Mouse (Mus musculus): Measurements from ENCODE around the gene Wdr5b.

DNA sequence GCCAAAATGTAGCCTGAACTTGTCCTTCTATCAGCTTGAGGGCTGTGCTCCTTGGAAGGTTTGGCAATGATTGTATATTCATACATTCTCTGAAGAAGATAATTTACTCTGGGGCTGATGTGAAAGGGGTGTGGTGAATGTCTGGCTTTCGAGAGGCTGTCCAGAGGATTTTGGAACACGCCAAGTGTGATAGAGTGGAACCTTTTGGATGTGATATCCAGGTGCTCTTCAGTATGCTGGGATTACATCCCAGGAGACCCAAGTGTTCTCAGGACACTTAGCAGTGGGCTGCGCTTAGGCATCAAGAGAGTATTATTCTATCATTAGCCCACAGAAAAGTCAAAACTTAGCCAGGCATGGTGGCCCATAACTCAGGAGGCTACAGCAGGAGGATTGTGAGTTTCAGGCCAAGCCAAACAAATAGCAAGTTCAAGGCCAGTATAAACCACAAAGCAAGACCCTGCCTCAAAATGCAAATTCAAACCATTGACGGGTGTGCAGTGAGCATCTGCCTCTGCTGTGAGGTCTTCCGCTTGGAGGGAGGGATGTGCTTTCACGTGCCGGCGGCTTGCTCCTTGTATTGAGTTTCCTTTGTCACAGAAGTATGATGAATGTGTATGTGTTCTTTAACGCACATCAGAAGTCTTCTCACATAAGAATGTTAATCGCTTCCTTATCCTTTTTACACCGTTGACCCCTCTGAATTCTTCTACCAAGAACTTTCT lies 50.0 kb downstream of the Wdr5b start:
- TF ChIP-seq CTCF (IDR thresholded peaks at IDR 0.05; ENCODE audit: control insufficient read depth, insufficient read depth, insufficient read length) (no peak), USF1 (IDR thresholded peaks at IDR 0.05; ENCODE audit: low read depth) (no peak), MAX (IDR thresholded peaks at IDR 0.05) (no peak), CEBPB (IDR thresholded peaks at IDR 0.05; ENCODE audit: low read depth) (no peak), MYOG (IDR thresholded peaks at IDR 0.05; ENCODE audit: control insufficient read depth, extremely low read depth, insufficient read length) (no peak), MYOD1 (IDR thresholded peaks at IDR 0.05; ENCODE audit: control insufficient read depth, insufficient read length, low read depth) (no peak), FOSL1 (IDR thresholded peaks at IDR 0.05; ENCODE audit: insufficient read depth, low read length, poor library complexity, severe bottlenecking) (no peak)

Measured in C2C12 (cell line).